Mouse (Mus musculus): ENCODE data around the gene Scgb1a1.

- TF ChIP-seq CTCF (IDR thresholded peaks at IDR 0.05; ENCODE audit: borderline replicate concordance, insufficient read depth, low read depth, low read length) (no peak), POLR2A (IDR thresholded peaks at IDR 0.05; ENCODE audit: borderline replicate concordance, insufficient read depth, low read length) (no peak)
Measured at GRCm38 (mm10) chr19:9044291-9044690, 43.5 kb downstream of the Scgb1a1 start.
